Mouse (Mus musculus) C2C12 (cell line): ENCODE measurements around the gene Hist1h3b. TPM values are rescaled to one million over a fixed set of nuclear protein-coding genes. Genes with fewer than 3 reads are reported as not detected.
"Not testable (repeated sequence)": the region's sequence is repeated elsewhere in the genome, so short reads cannot be mapped to it uniquely, and the experiment has no call there.

ENCODE experiments used
- H3K27me3 ChIP-seq: one replicate; pipeline ENCODE4 v1.6.1; 2011; ENCODE audit not compliant: control insufficient read depth, insufficient read depth, insufficient read length
- H3K36me3 ChIP-seq: one replicate; pipeline ENCODE4 v1.6.1; 2011; ENCODE audit not compliant: control insufficient read depth, insufficient read depth
- H3K4me3 ChIP-seq: one replicate; pipeline ENCODE4 v1.5.1; 2011; ENCODE audit warnings: mild to moderate bottlenecking, control low read depth; ENCODE audit not compliant: poor library complexity, insufficient read depth, severe bottlenecking
- H3K79me2 ChIP-seq: one replicate; pipeline ENCODE4 v1.6.1; 2011; ENCODE audit not compliant: control insufficient read depth, insufficient read depth
- H3K79me3 ChIP-seq: one replicate; pipeline ENCODE4 v1.6.1; 2011; ENCODE audit warnings: low read depth, control low read depth
- H3ac ChIP-seq: one replicate; pipeline ENCODE3; 2011; ENCODE audit warnings: low read depth; ENCODE audit not compliant: control insufficient read depth, insufficient read length
- CEBPB ChIP-seq: IDR thresholded peaks from one replicate; pipeline ENCODE4 v1.6.1; 2011; ENCODE audit warnings: low read depth, mild to moderate bottlenecking, control low read depth, moderate library complexity
- CTCF ChIP-seq: IDR thresholded peaks from one replicate; pipeline ENCODE4 v1.5.1; 2011; ENCODE audit not compliant: control insufficient read depth, insufficient read depth, insufficient read length
- FOSL1 ChIP-seq: IDR thresholded peaks from one replicate; pipeline ENCODE4 v1.8.0; 2011; ENCODE audit warnings: mild to moderate bottlenecking, low read length; ENCODE audit not compliant: poor library complexity, insufficient read depth, severe bottlenecking
- MAX ChIP-seq: IDR thresholded peaks from one replicate; pipeline ENCODE4 v1.6.1; 2011; ENCODE audit warnings: mild to moderate bottlenecking, control low read depth
- MYOD1 ChIP-seq: IDR thresholded peaks from one replicate; pipeline ENCODE4 v1.6.1; 2011; ENCODE audit warnings: low read depth; ENCODE audit not compliant: control insufficient read depth, insufficient read length
- MYOG ChIP-seq: IDR thresholded peaks from one replicate; pipeline ENCODE4 v1.6.1; 2011; ENCODE audit not compliant: control insufficient read depth, insufficient read length; ENCODE audit errors: extremely low read depth
- USF1 ChIP-seq: IDR thresholded peaks from one replicate; pipeline ENCODE4 v1.6.1; 2011; ENCODE audit warnings: low read depth, mild to moderate bottlenecking, control low read depth, moderate library complexity
- long read RNA-seq, 2 experiments: library from polyadenylated mRNA; unstranded; transcript quantifications; one replicate each; pipeline ENCODE4 v2.0.0; 2019 to 2020
- polyA plus RNA-seq: library from polyadenylated mRNA; unstranded; fragments of >200 nt; fragmentation: generic; extraction: Trizol; gene quantifications from one replicate; pipeline ENCODE4 v1.2.1, GENCODE M21; 2012; ENCODE audit warnings: missing spikeins

Hist1h3b gene
- 2.0 TPM for polyA plus RNA-seq
- long read RNA-seq, experiment 1, result 0 reads
- long read RNA-seq, experiment 2, result 0 reads

DNA sequence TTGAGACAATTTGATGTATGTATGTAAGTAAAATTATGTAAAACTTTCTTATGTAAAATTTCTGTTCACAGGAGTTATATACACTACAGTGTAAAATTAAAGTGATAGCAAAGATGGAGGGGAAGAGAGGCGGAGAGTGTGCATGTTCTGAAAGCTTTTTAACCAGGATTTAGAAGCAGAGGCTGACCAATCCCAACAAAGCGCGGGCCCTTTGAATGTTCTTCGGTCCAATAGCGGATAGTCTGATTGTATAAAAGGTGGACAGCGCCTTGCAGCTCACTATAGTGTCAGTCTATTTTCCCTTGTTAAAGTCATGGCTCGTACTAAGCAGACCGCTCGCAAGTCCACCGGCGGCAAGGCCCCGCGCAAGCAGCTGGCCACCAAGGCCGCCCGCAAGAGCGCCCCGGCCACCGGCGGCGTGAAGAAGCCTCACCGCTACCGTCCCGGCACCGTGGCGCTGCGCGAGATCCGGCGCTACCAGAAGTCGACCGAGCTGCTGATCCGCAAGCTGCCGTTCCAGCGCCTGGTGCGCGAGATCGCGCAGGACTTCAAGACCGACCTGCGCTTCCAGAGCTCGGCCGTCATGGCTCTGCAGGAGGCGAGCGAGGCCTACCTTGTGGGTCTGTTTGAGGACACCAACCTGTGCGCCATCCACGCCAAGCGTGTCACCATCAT lies at the start of gene Hist1h3b:
Hist1h3b (plus strand) TSS at position 201 of the 675 bp plus-strand sequence.
- not testable (repeated sequence) for H3K79me3 ChIP-seq, H3K36me3 ChIP-seq, H3K79me2 ChIP-seq, H3K27me3 ChIP-seq
- peak within 1 kb of the TSS; percentile 14 for H3K4me3 ChIP-seq
- peak within 1 kb of the TSS; percentile 67 for H3ac ChIP-seq

- H3K79me3 ChIP-seq, H3K79me2 ChIP-seq, H3K4me3 ChIP-seq, H3K36me3 ChIP-seq, H3ac ChIP-seq, H3K27me3 ChIP-seq: not testable (repeated sequence)
Observed at GRCm38 (mm10) chr13:23702801-23703200, 49.3 kb upstream of the Hist1h3b start.

DNA sequence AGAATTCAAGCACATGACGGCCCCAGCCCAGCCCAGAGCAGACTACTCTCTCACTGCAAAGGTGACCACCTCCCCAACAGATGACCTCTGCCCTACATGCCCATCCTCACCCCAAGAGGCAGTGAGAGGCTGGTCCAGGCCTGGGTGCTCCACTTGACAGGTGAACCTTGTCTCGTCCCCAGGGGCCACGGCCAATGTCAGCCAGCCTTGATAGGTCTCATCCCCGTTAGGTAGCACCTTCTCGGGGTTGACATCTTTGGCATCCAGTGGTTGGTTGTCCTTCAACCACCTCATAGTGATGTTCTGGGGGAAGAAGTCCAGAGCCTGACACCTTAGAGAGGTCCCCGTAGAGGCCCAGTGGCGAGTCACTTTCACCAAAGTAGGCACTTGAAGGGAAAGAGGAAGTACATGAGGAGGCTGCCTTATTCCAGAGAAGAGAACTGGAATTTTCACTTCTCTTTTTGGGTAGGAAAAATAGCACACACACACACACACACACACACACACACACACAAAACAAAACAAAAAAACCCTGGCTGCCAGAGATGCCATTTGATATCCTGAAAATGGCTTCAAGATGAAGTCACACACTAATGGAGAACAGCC lies 46.2 kb upstream of the Hist1h3b start:
- no peaks in the 10 kb centered on the region for H3K36me3 ChIP-seq
- no peak for TF ChIP-seq USF1
- no peak for TF ChIP-seq CTCF
- TF ChIP-seq MYOG, result no peak
- TF ChIP-seq MAX, result no peak
- TF ChIP-seq CEBPB, result no peak
- no peak for TF ChIP-seq MYOD1
- no peak for TF ChIP-seq FOSL1
- H3K27me3 ChIP-seq, result no peaks in the 10 kb centered on the region
- no peaks in the 10 kb centered on the region for H3K79me3 ChIP-seq
- H3ac ChIP-seq, result no peak overlapping the region
- no peaks in the 10 kb centered on the region for H3K79me2 ChIP-seq
- no peak overlapping the region for H3K4me3 ChIP-seq

GRCm38 (mm10) chr13:23706771-23707170 lies 45.3 kb upstream of the Hist1h3b start:
- no peaks in the 10 kb centered on the region for H3K36me3 ChIP-seq
- H3K27me3 ChIP-seq, result no peaks in the 10 kb centered on the region
- H3ac ChIP-seq, result no peak overlapping the region
- TF ChIP-seq MYOD1, result no peak
- no peak for TF ChIP-seq FOSL1
- no peak for TF ChIP-seq MYOG
- TF ChIP-seq USF1, result no peak
- no peak for TF ChIP-seq CTCF
- TF ChIP-seq CEBPB, result no peak
- no peaks in the 10 kb centered on the region for H3K79me3 ChIP-seq
- H3K4me3 ChIP-seq, result no peak overlapping the region
- H3K79me2 ChIP-seq, result no peaks in the 10 kb centered on the region

- H3ac ChIP-seq, result no peak overlapping the region
Observed at GRCm38 (mm10) chr13:23708041-23708440, 44.0 kb upstream of the Hist1h3b start.

DNA sequence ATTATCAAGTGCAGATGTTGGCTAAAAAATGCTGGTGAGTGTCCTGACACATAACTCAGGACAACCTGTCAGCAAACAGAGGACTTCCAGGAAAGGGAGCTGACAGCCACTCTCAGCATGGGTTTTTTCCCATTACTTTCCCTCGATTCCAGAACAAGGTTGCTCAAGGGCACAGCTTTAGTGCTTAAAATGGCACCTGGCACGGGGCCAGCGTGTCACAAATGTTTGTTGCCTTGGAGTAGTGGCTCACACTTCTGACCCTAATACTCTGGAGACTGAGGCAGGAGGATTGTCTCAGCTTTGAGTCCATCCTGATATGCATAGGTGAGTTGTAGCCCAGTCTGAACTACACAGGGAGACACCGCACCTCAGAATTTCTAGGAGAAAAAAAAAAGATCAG lies 43.4 kb upstream of the Hist1h3b start:
- H3ac ChIP-seq, result no peak overlapping the region
- H3K27me3 ChIP-seq, result no peaks in the 10 kb centered on the region
- no peaks in the 10 kb centered on the region for H3K79me3 ChIP-seq
- no peaks in the 10 kb centered on the region for H3K36me3 ChIP-seq
- H3K79me2 ChIP-seq, result no peaks in the 10 kb centered on the region
- H3K4me3 ChIP-seq, result no peak overlapping the region
- TF ChIP-seq MAX (no peak), USF1 (no peak), MYOD1 (no peak), FOSL1 (no peak), CTCF (no peak), MYOG (no peak), CEBPB (no peak)

More at GRCm38 (mm10) chr13:23708041-23708440, 44.0 kb upstream of the Hist1h3b start:
- Histone ChIP-seq H3K79me2 (no peaks in the 10 kb centered on the region), H3K27me3 (no peaks in the 10 kb centered on the region), H3K79me3 (no peaks in the 10 kb centered on the region), H3K36me3 (no peaks in the 10 kb centered on the region), H3K4me3 (no peak overlapping the region)
- TF ChIP-seq CTCF (no peak), MYOD1 (no peak), CEBPB (no peak), MAX (no peak), MYOG (no peak), FOSL1 (no peak), USF1 (no peak)
